Mouse (Mus musculus): ENCODE data around the gene Nuak1.

DNA sequence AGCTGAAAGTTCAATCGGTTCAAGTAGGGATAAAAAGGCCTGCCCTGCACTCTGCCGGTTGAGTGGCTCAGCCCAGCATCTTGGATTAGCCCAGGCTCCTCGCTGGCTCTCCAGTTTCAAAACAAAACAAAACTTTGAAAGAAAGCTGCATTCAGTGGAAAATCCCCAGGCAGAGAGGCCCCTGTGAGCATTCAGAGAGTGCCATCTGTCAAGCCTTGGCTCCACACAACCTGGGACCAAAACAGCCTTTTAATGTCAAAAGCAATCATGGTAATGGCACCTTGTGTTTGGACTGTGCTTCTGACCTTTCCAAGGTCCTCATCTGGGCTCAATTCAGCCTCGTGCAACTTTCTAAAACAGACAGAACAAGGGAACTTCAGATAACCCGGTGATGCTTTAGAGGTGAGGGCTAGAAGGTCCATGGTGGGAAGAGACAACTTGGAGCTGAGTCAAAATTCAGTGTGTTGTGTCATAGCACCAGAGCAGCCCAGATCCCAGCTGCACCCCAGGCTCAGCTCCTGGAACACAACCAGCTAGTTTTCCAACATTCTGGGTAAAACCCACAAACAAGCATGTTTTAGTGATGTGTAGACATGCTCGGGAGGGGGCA lies 27.3 kb upstream of the Nuak1 start:
- no peak for TF ChIP-seq CTCF (IDR thresholded peaks at IDR 0.05; ENCODE audit: control insufficient read depth, insufficient read depth, low read length)
- no peak for TF ChIP-seq POLR2A (IDR thresholded peaks at IDR 0.05; ENCODE audit: borderline replicate concordance, control insufficient read depth, low read depth, low read length)
